Mouse (Mus musculus): ENCODE results near the gene Sema4f. TPM values are rescaled to one million over a fixed set of nuclear protein-coding genes. Genes with fewer than 3 reads are reported as not detected.
A peak's percentile ranks its signal among the peaks of the same experiment; 100 is the strongest.

Sema4f gene
- polyA plus RNA-seq (2012; ENCODE audit: insufficient read depth, low replicate concordance): not detected in 2 replicates

DNA sequence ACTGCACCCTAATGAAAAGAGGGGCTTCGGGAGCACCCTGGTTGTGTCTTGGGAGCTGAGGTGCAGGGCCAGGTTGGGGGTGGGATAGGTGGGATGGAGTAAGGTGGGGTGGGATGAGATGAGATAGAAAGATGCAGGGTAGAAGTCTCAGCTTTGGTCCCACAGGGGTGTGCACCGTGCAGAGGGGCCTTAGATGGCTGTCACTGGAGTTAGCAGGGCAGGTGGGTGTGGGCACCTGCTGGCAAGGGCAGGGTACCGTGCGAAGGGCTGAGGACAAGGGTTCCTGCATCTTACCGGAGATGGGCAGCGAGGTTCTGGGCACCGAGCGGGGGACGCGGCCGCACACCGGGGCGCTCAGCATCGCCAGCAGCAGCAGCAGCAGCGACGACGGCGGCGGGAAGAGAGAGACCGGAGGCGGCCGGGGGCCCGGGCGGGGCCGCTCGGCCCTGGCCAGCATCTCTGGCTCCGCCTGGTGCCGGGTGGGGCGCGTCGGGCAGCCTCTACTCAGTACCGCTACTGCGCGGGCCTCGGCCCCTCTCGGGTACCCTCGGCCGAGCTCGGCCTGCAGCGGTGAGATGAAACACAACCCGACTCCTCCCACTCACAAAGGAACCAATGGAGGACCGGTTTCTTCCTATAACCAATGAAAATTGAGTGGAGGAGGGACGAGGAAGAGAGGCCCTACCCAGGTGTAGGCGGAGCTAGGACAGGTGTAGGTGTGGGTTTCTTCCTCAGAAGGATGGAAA is at the start of gene Sema4f:
Sema4f (minus strand) TSS at position 603 of the 746 bp plus-strand sequence.
- Histone ChIP-seq H3K4me1 (peaks cover 15% of the 10 kb centered on the region), H3K4me3 (replicated peaks) (peak within 1 kb of the TSS; percentile 82), H3K36me3 (replicated peaks; ENCODE audit: low read length) (no peaks in the 10 kb centered on the region), H3K27me3 (replicated peaks) (peaks cover 56% of the 10 kb centered on the region), H3K9me3 (peaks cover 7% of the 10 kb centered on the region; the same call in 1 of the 2 replicates)
- no peak for TF ChIP-seq FLI1 (IDR thresholded peaks at IDR 0.05; ENCODE audit: low read length)
- TF ChIP-seq GATA1 (IDR thresholded peaks at IDR 0.05; ENCODE audit: borderline replicate concordance, low read length): no peak

DNA sequence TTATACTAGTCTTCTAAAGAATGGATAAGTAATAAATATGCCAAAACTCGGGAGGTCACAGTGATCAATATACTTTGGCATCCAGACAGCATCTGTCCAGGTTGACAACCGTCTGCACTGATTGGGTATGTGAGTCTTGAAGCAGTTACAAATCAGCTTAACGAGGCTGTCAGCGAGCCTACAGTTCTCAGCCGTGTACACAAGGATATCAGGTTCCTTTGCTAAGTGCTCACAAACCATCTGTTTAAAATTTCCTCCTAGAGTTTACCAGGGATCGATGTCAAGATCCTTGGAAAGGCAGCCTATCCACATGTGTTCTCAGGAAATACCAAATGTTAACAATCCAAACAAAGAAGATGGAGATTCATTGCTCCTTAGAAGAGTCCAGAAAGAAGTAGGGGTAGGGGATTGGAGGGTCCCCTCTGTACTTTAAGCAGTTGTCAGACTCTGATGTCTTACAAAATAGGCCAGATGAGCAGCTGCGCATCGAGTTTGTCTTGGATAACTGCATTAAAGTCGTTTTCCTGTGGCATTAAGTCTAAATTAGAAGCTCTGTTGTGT is 47.9 kb upstream of the Sema4f start:
- Histone ChIP-seq H3K36me3 (replicated peaks; ENCODE audit: low read length) (no peaks in the 10 kb centered on the region), H3K27me3 (replicated peaks) (peaks cover 17% of the 10 kb centered on the region), H3K4me1 (peaks cover 4% of the 10 kb centered on the region; the same call in 1 of the 2 replicates), H3K4me3 (replicated peaks) (no peak overlapping the region), H3K9me3 (no peaks in the 10 kb centered on the region)
- TF ChIP-seq GATA1 (IDR thresholded peaks at IDR 0.05; ENCODE audit: borderline replicate concordance, low read length) (no peak), FLI1 (IDR thresholded peaks at IDR 0.05; ENCODE audit: low read length) (no peak)

DNA sequence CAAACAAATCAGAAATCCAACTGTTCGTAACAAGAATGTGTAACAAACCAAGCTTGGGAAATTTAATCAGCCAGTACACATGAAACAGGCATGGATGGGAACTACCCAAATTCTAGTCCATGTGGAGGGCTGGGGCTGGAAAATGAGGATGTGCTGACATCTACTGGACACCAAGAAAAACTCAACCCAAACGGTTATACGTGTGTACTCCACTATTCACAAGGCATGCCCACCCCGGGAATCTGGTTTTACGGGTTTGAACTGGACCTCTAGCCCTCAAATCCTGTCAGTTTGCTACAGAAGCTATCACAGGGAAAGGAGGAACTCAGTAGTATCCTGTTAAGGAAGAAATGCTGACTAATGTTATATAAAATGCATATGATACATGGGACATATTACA is 31.5 kb upstream of the Sema4f start:
- Histone ChIP-seq H3K27me3 (replicated peaks) (peaks cover 33% of the 10 kb centered on the region), H3K4me3 (replicated peaks) (no peak overlapping the region), H3K4me1 (no peaks in the 10 kb centered on the region), H3K9me3 (no peaks in the 10 kb centered on the region), H3K36me3 (replicated peaks; ENCODE audit: low read length) (no peaks in the 10 kb centered on the region)
- TF ChIP-seq GATA1 (IDR thresholded peaks at IDR 0.05; ENCODE audit: borderline replicate concordance, low read length): no peak

DNA sequence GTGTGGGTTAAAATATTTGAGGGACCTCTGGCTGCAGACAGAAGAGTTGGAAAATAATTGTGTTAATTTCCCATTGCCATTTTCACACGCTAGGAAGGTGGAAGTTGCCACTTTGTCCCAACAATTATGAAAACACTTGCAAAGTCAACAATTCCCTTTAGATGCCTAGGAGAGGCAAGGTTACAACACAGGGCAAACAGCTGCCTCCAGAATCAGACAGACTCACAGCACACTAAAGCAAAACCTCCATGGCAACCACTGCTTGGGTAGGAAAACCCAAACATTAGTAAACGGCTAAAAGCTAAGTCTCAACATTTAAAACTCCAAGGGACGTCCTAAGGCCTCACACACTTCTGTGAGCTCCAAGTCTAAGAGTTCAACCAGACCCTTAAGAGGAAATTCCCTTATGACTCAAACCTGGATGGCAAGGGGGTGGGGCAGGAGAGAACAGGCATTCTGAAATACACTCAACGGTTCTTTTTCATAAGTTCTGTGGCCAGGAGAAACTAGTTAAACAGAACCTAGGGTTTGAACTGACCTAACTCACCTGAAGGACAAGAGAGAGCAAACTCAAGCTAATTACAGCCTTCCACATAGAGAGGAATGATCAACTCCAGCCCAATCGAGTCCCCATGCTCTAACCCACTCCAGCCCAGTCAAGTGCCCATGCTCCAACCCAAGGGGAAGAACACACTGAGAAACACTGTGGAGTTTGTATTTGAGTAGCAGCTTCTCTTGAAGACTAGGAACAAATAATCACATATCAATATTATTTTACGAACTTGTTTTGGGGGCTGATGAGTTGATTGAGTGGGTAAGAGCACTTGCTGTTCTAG is 29.9 kb upstream of the Sema4f start:
- Histone ChIP-seq H3K4me1 (no peaks in the 10 kb centered on the region), H3K9me3 (no peaks in the 10 kb centered on the region), H3K36me3 (replicated peaks; ENCODE audit: low read length) (no peaks in the 10 kb centered on the region), H3K27me3 (replicated peaks) (peaks cover 36% of the 10 kb centered on the region), H3K4me3 (replicated peaks) (no peak overlapping the region)
- TF ChIP-seq FLI1 (IDR thresholded peaks at IDR 0.05; ENCODE audit: low read length): no peak
- no peak for TF ChIP-seq GATA1 (IDR thresholded peaks at IDR 0.05; ENCODE audit: borderline replicate concordance, low read length)

DNA sequence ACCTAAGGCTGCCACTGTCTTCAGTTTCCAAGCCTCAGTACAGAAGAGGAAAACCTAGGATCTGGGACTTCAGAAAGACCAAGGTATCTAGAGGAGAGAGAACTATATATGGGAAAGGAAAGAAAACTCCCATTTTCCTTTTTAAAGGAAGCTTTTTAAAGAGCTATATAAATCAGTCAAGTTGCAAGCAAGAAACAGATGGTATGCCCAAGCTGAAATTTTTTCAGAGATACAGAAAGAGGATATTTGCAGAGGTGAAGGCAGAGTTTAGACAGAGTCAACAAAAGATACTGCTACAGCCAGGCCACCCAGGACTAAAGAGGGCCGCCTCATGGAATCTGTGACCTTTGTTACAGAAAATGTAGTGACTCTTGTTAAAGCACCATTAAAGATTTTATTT is 22.1 kb upstream of the Sema4f start:
- no peaks in the 10 kb centered on the region for H3K9me3 ChIP-seq
- peaks cover 29% of the 10 kb centered on the region for H3K27me3 ChIP-seq (replicated peaks)
- TF ChIP-seq GATA1 (IDR thresholded peaks at IDR 0.05; ENCODE audit: borderline replicate concordance, low read length) (no peak), FLI1 (IDR thresholded peaks at IDR 0.05; ENCODE audit: low read length) (no peak)
- H3K4me3 ChIP-seq (replicated peaks): no peak overlapping the region
- no peaks in the 10 kb centered on the region for H3K36me3 ChIP-seq (replicated peaks; ENCODE audit: low read length)
- H3K4me1 ChIP-seq: peaks cover 3% of the 10 kb centered on the region; the same call in 1 of the 2 replicates

DNA sequence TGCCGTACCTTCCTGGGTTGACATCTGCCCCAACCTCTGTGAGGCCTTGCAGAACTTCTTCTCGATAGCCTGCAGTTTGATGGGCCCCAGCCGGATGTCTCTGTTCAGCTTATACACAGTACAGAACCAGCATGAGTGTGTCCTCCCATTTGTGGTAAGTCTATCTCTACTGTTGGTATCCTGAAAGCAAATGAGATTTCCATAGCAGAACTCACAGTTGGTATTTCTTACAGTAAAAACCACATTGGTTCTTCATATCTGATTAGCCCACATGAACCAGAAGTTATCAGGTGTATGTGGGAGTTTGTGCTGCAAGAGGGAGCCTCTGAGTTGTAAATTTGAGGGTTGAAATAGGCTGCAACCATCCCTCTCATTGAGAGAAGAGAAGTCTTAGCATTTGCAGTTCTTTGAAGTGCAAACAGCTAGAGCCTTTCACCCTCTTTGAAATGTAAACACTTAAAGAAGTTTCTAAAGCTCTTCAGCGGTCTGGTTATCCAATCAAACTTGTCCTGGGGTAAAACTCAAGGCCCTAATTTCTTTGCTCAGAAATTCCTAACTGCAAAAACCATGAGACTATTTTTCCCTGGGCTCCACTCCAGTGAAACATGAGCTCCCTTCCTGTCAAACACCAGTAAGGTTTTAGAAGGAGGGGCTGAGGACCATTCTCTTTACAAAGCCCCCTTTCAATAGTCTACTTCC is 17.1 kb upstream of the Sema4f start:
- no peak for TF ChIP-seq GATA1 (IDR thresholded peaks at IDR 0.05; ENCODE audit: borderline replicate concordance, low read length)
- no peak for TF ChIP-seq FLI1 (IDR thresholded peaks at IDR 0.05; ENCODE audit: low read length)
- Histone ChIP-seq H3K36me3 (replicated peaks; ENCODE audit: low read length) (no peaks in the 10 kb centered on the region), H3K4me1 (peaks cover 8% of the 10 kb centered on the region; the same call in 1 of the 2 replicates), H3K9me3 (peaks cover 7% of the 10 kb centered on the region), H3K27me3 (replicated peaks) (peaks cover 21% of the 10 kb centered on the region), H3K4me3 (replicated peaks) (no peak overlapping the region)

DNA sequence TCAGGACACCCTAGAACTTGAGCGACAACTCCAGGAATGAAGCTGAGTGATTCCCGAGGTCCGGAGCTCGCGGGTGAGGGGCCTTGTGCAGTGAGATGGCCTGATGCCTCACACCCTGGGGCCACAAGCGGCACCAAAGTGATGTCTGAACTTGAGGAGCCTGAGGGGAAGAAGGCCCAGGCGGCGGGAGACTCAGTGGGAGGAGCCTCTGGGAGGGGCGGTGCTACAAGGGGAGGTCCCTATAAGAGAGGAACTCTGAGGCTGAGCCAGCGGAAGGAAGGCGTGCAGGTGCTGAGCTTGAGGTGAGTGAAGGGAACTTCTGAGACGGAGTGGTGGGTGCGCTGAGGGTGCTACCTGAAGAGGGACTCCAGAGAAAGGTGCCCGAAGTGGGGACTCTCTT is 7.1 kb upstream of the Sema4f start, which contains the start of gene M1ap:
M1ap (plus strand) TSS at position 252 of the 400 bp plus-strand sequence.
- H3K9me3 ChIP-seq: peaks cover 21% of the 10 kb centered on the region
- H3K4me1 ChIP-seq: peaks cover 6% of the 10 kb centered on the region; the same call in 1 of the 2 replicates
- no peak within 1 kb of the TSS for H3K4me3 ChIP-seq (replicated peaks)
- peaks cover 8% of the 10 kb centered on the region for H3K27me3 ChIP-seq (replicated peaks)
- no peak for TF ChIP-seq FLI1 (IDR thresholded peaks at IDR 0.05; ENCODE audit: low read length)
- no peak for TF ChIP-seq GATA1 (IDR thresholded peaks at IDR 0.05; ENCODE audit: borderline replicate concordance, low read length)
- no peaks in the 10 kb centered on the region for H3K36me3 ChIP-seq (replicated peaks; ENCODE audit: low read length)

DNA sequence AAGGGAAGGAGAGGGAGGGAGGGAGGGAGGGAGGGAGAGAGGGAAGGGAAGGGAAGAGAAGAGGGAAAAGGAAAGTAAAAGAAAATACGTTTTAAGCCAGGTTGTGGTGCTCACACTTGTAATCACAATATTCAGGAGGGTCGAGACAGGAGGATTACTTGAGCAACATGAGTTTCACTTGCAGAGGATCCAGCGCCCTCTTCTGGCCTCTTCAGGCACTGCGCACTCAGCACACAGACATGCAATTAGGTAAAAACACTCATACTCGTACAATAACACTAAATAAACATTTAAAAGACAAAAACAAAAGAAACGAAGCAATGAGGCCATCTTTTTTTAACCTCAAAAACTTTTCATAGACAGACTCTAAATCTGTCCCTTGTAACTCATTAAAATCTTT is 6.2 kb upstream of the Sema4f start:
- Histone ChIP-seq H3K4me3 (replicated peaks) (no peak overlapping the region), H3K4me1 (peaks cover 6% of the 10 kb centered on the region; the same call in 1 of the 2 replicates), H3K9me3 (peaks cover 21% of the 10 kb centered on the region), H3K36me3 (replicated peaks; ENCODE audit: low read length) (no peaks in the 10 kb centered on the region), H3K27me3 (replicated peaks) (peaks cover 10% of the 10 kb centered on the region)
- TF ChIP-seq GATA1 (IDR thresholded peaks at IDR 0.05; ENCODE audit: borderline replicate concordance, low read length): no peak
- no peak for TF ChIP-seq FLI1 (IDR thresholded peaks at IDR 0.05; ENCODE audit: low read length)

DNA sequence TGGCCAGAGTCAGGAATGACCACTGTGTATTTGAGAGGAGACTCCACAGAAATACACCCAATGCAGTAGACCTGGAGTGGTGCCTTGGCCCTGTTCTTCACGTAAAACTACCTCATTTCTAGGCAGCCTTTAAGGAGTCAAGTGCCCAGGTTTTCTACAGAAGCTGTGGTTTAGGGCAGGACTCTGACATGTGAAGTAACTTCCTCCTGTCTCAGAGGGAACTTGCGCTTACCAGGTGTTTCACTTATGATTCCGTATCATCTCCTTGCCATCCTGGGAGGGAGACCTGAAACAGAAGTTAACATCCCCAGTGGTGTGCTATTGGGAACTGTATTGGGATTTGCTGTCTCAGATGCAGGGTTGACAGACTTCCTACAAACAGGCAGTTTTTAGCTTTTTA is 1.2 kb upstream of the Sema4f start:
- peaks cover 15% of the 10 kb centered on the region for H3K4me1 ChIP-seq

More for the DNA sequence above, 1.2 kb upstream of the Sema4f start:
- Histone ChIP-seq H3K36me3 (replicated peaks; ENCODE audit: low read length) (no peaks in the 10 kb centered on the region), H3K9me3 (peaks cover 7% of the 10 kb centered on the region; the same call in 1 of the 2 replicates), H3K27me3 (replicated peaks) (peaks cover 42% of the 10 kb centered on the region), H3K4me3 (replicated peaks) (no peak overlapping the region)
- TF ChIP-seq FLI1 (IDR thresholded peaks at IDR 0.05; ENCODE audit: low read length) (no peak), GATA1 (IDR thresholded peaks at IDR 0.05; ENCODE audit: borderline replicate concordance, low read length) (no peak)

All from megakaryocyte, embryonic 14.5 days (primary cell).